ENCODE assay signal across 24 mouse cellular contexts in genomic region chr1:105342305-105342704, GRCm38 (mm10). TPM values are rescaled to one million over a fixed set of nuclear protein-coding genes. Genes with fewer than 3 reads are reported as not detected.
DNase-seq lines count a peak whose midpoint lies in the region; ATAC-seq and TF ChIP-seq lines count a peak whose summit lies in the region.
"Had no signal": no experiment of that assay in that cellular context is flagged by ENCODE, and none has a peak within 500 bp of the region (broad histone marks: within the 10 kb centered on the region; RNA-seq: fewer than 3 reads in every experiment).

No protein-coding gene starts in this region.

- peak; percentile 66 for ATAC-seq in inflammation-experienced regulatory T-cells, adult 6 months
- ATAC-seq: forebrain, embryonic 13.5 days; forebrain, embryonic 16.5 days; Patski had no signal

- TF ChIP-seq CTCF in gastrocnemius, adult 2 months (IDR thresholded peaks at IDR 0.05) = no peak

- no peak overlapping the region for H3K4me3 ChIP-seq in gastrocnemius, adult 2 months
- H3K4me3 ChIP-seq: embryonic facial prominence, embryonic 10.5 days; embryonic facial prominence, embryonic 12.5 days; forebrain, embryonic 13.5 days had no signal

- no peak overlapping the region for H3K27ac ChIP-seq in gastrocnemius, adult 2 months
- H3K27ac ChIP-seq: embryonic facial prominence, embryonic 10.5 days; embryonic facial prominence, embryonic 12.5 days; forebrain, embryonic 13.5 days had no signal

- intact Hi-C loops in gastrocnemius, adult 2 months (cut with DNase I) = no loop called here

- DNase-seq in CD4-positive helper T cell, adult 2 months (ENCODE audit: low read depth, low spot score) = peak; percentile 16
- DNase-seq in CD4-positive, CD25-positive, alpha-beta regulatory T cell, adult 2 months (ENCODE audit: low read depth, low spot score) = peak; percentile 18
- DNase-seq in brain, adult 2 months (ENCODE audit: low read depth, low spot score) = peak; percentile 36
- DNase-seq in embryo, embryonic 10 days (ENCODE audit: low spot score) = no peak
- no peak for DNase-seq in gastrocnemius, adult 2 months
- no peak for DNase-seq in lung, postnatal 10 days
- DNase-seq: adrenal gland, adult 8-10 months; adrenal gland, postnatal 14 days; adrenal gland, postnatal 36 days; cerebellum, adult 11 months; cerebellum, adult 18-20 months; cerebellum, adult 8-10 months; cerebellum, adult 9-11 months; cerebellum, postnatal 14 days; cerebellum, postnatal 36 days had no signal

RNA-seq across cellular contexts. Expression of gene Rnf152, which starts 14.2 kb away (rescaled TPM):
- polyA plus RNA-seq in inflammation-experienced regulatory T-cells, adult 6 months (2017; shearing (Covaris generic)) = under 1 TPM in 2 of 3 experiments, not detected in 1; 0.13 to 0.31 TPM
- total RNA-seq in gastrocnemius, adult 2 months (2021) = under 1 TPM; 0.31 to 0.64 TPM
- total RNA-seq: common myeloid progenitor, adult 5-6 weeks had no signal
- polyA plus RNA-seq: C2C12, G1E had no signal

Comparison
In these comparisons a context has a peak if more than half of its experiments do, and no peak if none do; other contexts are left out.
1. DNase-seq: peak in CD4-positive helper T cell, adult 2 months (single experiment), CD4-positive, CD25-positive, alpha-beta regulatory T cell, adult 2 months (single experiment) and brain, adult 2 months (single experiment); none in embryo, embryonic 10 days (single experiment), gastrocnemius, adult 2 months (single experiment) and lung, postnatal 10 days (single experiment).